In the genomic region with DNA sequence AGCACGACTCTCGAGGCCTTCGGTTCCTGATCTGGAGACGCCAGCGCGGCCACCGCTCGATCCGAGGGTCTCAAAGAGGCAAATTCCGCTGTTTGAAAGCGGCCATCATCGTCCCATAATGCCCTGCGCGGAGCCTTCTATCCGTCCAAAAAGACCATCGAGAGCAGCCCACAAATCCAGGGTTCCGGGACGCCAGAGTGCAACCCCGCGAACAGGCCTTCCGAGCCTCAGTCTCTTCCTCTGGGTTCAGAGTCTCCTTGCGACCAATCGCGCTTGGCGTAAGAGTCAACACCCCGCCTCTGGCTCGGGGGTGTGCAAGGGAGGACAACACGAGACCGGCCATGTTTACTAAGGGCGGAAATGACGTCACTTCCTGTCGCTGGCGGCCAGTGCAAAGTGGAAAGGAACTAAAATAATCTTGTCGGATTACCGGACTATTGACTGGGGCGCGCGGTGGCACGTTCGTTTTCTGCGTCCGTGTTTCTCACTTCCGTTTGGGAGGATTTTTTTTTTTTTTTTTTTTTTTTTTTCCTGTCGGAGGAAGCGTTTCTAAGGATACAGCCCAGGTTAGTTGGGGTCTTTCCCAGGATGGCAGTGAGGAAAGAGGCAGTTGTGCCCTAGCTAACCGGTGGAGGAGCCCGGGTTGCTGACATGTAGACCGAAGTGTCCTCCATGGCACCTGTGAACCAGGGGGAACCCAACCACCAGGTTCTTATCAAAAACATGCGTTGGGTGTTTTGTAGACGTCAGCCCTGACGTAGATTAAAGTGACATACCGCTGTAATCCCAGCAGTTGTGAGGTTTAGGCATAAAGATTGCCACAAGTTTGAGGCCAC, we compare ENCODE assay signal across 8 mouse cellular contexts. TPM values are rescaled to one million over a fixed set of nuclear protein-coding genes. Genes with fewer than 3 reads are reported as not detected.
A peak's percentile ranks its signal among the peaks of the same experiment; 100 is the strongest.
DNase-seq lines count a peak whose midpoint lies in the region; ATAC-seq lines count a peak whose summit lies in the region.

A gene (minus strand): TSS at position 364 of the 836 bp plus-strand sequence.
A gene (plus strand): TSS at position 395 of the 836 bp plus-strand sequence.

- under 1% methylated on average over 52 of the region's 52 CpGs for WGBS in hindbrain, embryonic 15.5 days

- DNase-seq in T-cell, adult 2 months (ENCODE audit: low spot score), result peak; percentile 99
- DNase-seq in cerebellum, postnatal 36 days, result peak; percentile 98 to 99
- peak; percentile 99 for DNase-seq in frontal cortex, postnatal 36 days (ENCODE audit: low spot score in 2 of 2)
- peak; percentile 99 for DNase-seq in left cerebral cortex, adult 11 months (ENCODE audit: low spot score)
- DNase-seq in lung, postnatal 4 days, result peak; percentile 99
- DNase-seq in retina, postnatal 7 days (ENCODE audit: low read depth, low spot score), result peak; percentile 100
- DNase-seq in urinary bladder, adult 2 months (ENCODE audit: low spot score), result peak; percentile 84

- no peaks in the 10 kb centered on the region for H3K9me3 ChIP-seq in hindbrain, embryonic 15.5 days

- H3K27ac ChIP-seq in hindbrain, embryonic 15.5 days (replicated peaks), result peak within 1 kb of the TSS; percentile 87

- H3K4me2 ChIP-seq in hindbrain, embryonic 15.5 days, result peak within 1 kb of the TSS; percentile 79

- H3K4me1 ChIP-seq in hindbrain, embryonic 15.5 days (replicated peaks), result peaks cover 22% of the 10 kb centered on the region

- H3K4me3 ChIP-seq in hindbrain, embryonic 15.5 days, result peak within 1 kb of the TSS; percentile 74

- H3K9ac ChIP-seq in hindbrain, embryonic 15.5 days, result peak within 1 kb of the TSS; percentile 80

- no peaks in the 10 kb centered on the region for H3K27me3 ChIP-seq in hindbrain, embryonic 15.5 days

- H3K36me3 ChIP-seq in hindbrain, embryonic 15.5 days, result peaks cover 15% of the 10 kb centered on the region

- peak; percentile 100 for ATAC-seq in hindbrain, embryonic 15.5 days (ENCODE audit: low FRiP score, low read depth)

RNA-seq across cellular contexts. Expression of the first gene that starts in this region (rescaled TPM):
- 17.2 and 17.4 TPM in 2 replicates for polyA plus RNA-seq in hindbrain, embryonic 15.5 days (2015; fragmentation: Nextera tagmentation; extraction: Ambion mirVana)
- 9.9 and 14.1 TPM in 2 replicates for polyA plus RNA-seq in urinary bladder, adult 2 months (2012; rRNA removed)

RNA-seq across cellular contexts. Expression of the second gene that starts in this region (rescaled TPM):
- 28.7 and 30.2 TPM in 2 replicates for polyA plus RNA-seq in hindbrain, embryonic 15.5 days (2015; fragmentation: Nextera tagmentation; extraction: Ambion mirVana)
- polyA plus RNA-seq in urinary bladder, adult 2 months (2012; rRNA removed), result 3.1 and 6.7 TPM in 2 replicates

Comparison
In these comparisons a context has a peak if more than half of its experiments do, and no peak if none do; other contexts are left out.
1. Peak in every context shown above with its lines: DNase-seq, ATAC-seq, H3K4me3 ChIP-seq and H3K27ac ChIP-seq.